Mouse (Mus musculus) left cerebral cortex, adult 11 months (tissue): Measurements from ENCODE around the gene Zfp652.
"Not testable (repeated sequence)": the region's sequence is repeated elsewhere in the genome, so short reads cannot be mapped to it uniquely, and the experiment has no call there.

Source experiments
- DNase-seq: peaks from one replicate; pipeline ENCODE4 v3.0.0; 2022; ENCODE audit warnings: low spot score

Zfp652 gene

GRCm38 (mm10) chr11:95712085-95712562 lies 349 bp upstream of the Zfp652 start:
- DNase-seq = no peak

GRCm38 (mm10) chr11:95713225-95713810 lies 845 bp downstream of the Zfp652 start:
- DNase-seq = peak; percentile 34

- DNase-seq = no peak
Measured at GRCm38 (mm10) chr11:95713811-95714241, 1.4 kb downstream of the Zfp652 start.

GRCm38 (mm10) chr11:95714411-95714810 lies 1.9 kb downstream of the Zfp652 start:
- no peak for DNase-seq

- DNase-seq = no peak
Measured at GRCm38 (mm10) chr11:95716136-95716535, 3.7 kb downstream of the Zfp652 start.

- DNase-seq = no peak
Measured at GRCm38 (mm10) chr11:95719356-95719755, 6.9 kb downstream of the Zfp652 start.

GRCm38 (mm10) chr11:95723287-95723686 lies 10.8 kb downstream of the Zfp652 start, which contains the start of gene B130006D01Rik:
Gene B130006D01Rik (plus strand): TSS chr11:95723587.
- no peak for DNase-seq

- DNase-seq = no peak
Measured at GRCm38 (mm10) chr11:95724466-95724865, 12.0 kb downstream of the Zfp652 start.

- DNase-seq = no peak
Measured at GRCm38 (mm10) chr11:95726156-95726555, 13.7 kb downstream of the Zfp652 start.

GRCm38 (mm10) chr11:95727947-95728346 lies 15.5 kb downstream of the Zfp652 start:
- no peak for DNase-seq

- no peak for DNase-seq
Measured at GRCm38 (mm10) chr11:95728916-95729907, 16.7 kb downstream of the Zfp652 start.

- DNase-seq = no peak
Measured at GRCm38 (mm10) chr11:95734485-95734884, 22.0 kb downstream of the Zfp652 start.

GRCm38 (mm10) chr11:95737811-95738210 lies 25.3 kb downstream of the Zfp652 start:
- no peak for DNase-seq

GRCm38 (mm10) chr11:95744521-95744920 lies 32.0 kb downstream of the Zfp652 start:
- no peak for DNase-seq

- DNase-seq = no peak
Measured at GRCm38 (mm10) chr11:95746821-95747220, 34.3 kb downstream of the Zfp652 start.

GRCm38 (mm10) chr11:95748331-95748730 lies 35.9 kb downstream of the Zfp652 start:
- no peak for DNase-seq

GRCm38 (mm10) chr11:95749619-95750018 lies 37.1 kb downstream of the Zfp652 start:
- DNase-seq = no peak

GRCm38 (mm10) chr11:95750995-95751394 lies 38.5 kb downstream of the Zfp652 start:
- peak; percentile 58 for DNase-seq

- not testable (repeated sequence) for DNase-seq
Measured at GRCm38 (mm10) chr11:95755137-95755536, 42.7 kb downstream of the Zfp652 start.

- DNase-seq = no peak
Measured at GRCm38 (mm10) chr11:95760521-95760920, 48.0 kb downstream of the Zfp652 start.

- DNase-seq = no peak
Measured at GRCm38 (mm10) chr11:95762996-95763395, 50.5 kb downstream of the Zfp652 start.

- no peak for DNase-seq
Measured at GRCm38 (mm10) chr11:95764806-95765205, 52.3 kb downstream of the Zfp652 start.

GRCm38 (mm10) chr11:95765334-95765733 lies 52.9 kb downstream of the Zfp652 start:
- no peak for DNase-seq
